Mouse (Mus musculus) kidney, postnatal 0 days (tissue): Measurements from ENCODE around the gene Pla2g7. TPM values are rescaled to one million over a fixed set of nuclear protein-coding genes. Genes with fewer than 3 reads are reported as not detected.

Source experiments
- ATAC-seq: fragments of 200-750 bp; cut with Nextera tagmentation; replicated peaks from 2 replicates; pipeline ENCODE4 v1.8.0; 2017; ENCODE audit warnings: low read depth, moderate number of reproducible peaks, moderate TSS enrichment, moderate library complexity; ENCODE audit not compliant: low FRiP score
- DNase-seq: peaks from one replicate; pipeline ENCODE4 v3.0.0-alpha.2; 2016; ENCODE audit warnings: low spot score
- H3K27ac ChIP-seq: fragments of 300-500 bp; sonication (generic); 2 replicates; pipeline ENCODE4 v1.5.1; 2014; ENCODE audit warnings: mild to moderate bottlenecking
- H3K27me3 ChIP-seq: fragments of 300-500 bp; sonication (generic); 2 replicates; pipeline ENCODE4 v1.6.1; 2014; ENCODE audit warnings: low read length, mixed read lengths; ENCODE audit not compliant: insufficient read depth
- H3K36me3 ChIP-seq: fragments of 300-500 bp; sonication (generic); 2 replicates; pipeline ENCODE4 v1.6.1; 2014; ENCODE audit warnings: low read length, mixed read lengths; ENCODE audit not compliant: insufficient read depth
- H3K4me1 ChIP-seq: fragments of 300-500 bp; sonication (generic); replicated peaks from 2 replicates; pipeline ENCODE4 v1.6.1; 2014; ENCODE audit warnings: antibody characterized with exemption, low read length, mixed read lengths; ENCODE audit not compliant: insufficient read depth
- H3K4me2 ChIP-seq: fragments of 300-500 bp; sonication (generic); 2 replicates; pipeline ENCODE4 v1.6.1; 2014; ENCODE audit warnings: mild to moderate bottlenecking, low read length, moderate library complexity, mixed read lengths
- H3K4me3 ChIP-seq: fragments of 300-500 bp; sonication (generic); replicated peaks from 2 replicates; pipeline ENCODE4 v1.5.1; 2014; ENCODE audit warnings: low read depth, low read length
- H3K9ac ChIP-seq: fragments of 300-500 bp; sonication (generic); 2 replicates; pipeline ENCODE4 v1.6.1; 2014; ENCODE audit warnings: low read depth, low read length
- H3K9me3 ChIP-seq: fragments of 300-500 bp; sonication (generic); replicated peaks from 2 replicates; pipeline ENCODE4 v1.6.1; 2016; ENCODE audit warnings: low read length, inconsistent platforms, mixed read lengths
- CTCF ChIP-seq: IDR thresholded peaks from 2 replicates; pipeline ENCODE4 v1.5.1; 2016; ENCODE audit warnings: antibody characterized with exemption, low read depth, mild to moderate bottlenecking, moderate library complexity
- WGBS: fragments of 180-500 bp; shearing (Covaris S2); extraction: QIAGEN DNeasy Blood & Tissue Kit; methylation state at CpG from one replicate; pipeline ENCODE4 v1.1.7; 2014; 5-methylcytosine and 5-hydroxymethylcytosine counted together
- polyA plus RNA-seq: library from polyadenylated mRNA; unstranded; fragments of >200 nt; fragmentation: Nextera tagmentation; extraction: Ambion mirVana; gene quantifications from 2 replicates; pipeline ENCODE4 v1.2.1, GENCODE M21; 2015

The Pla2g7 gene
- polyA plus RNA-seq, result 80.3 and 88.8 TPM in 2 replicates

- Histone ChIP-seq H3K27ac (peak within 1 kb of the TSS; percentile 63), H3K9me3 (no peaks in the 10 kb centered on the region), H3K4me2 (peak within 1 kb of the TSS; percentile 87), H3K4me3 (peak within 1 kb of the TSS; percentile 47), H3K36me3 (no peaks in the 10 kb centered on the region), H3K4me1 (peaks cover 5% of the 10 kb centered on the region; the same call in 1 of the 2 replicates), H3K27me3 (no peaks in the 10 kb centered on the region), H3K9ac (peak within 1 kb of the TSS; percentile 57)
- TF ChIP-seq CTCF, result no peak
- WGBS, result under 1% methylated on average over 34 of the region's 34 CpGs
- peak; percentile 95 for ATAC-seq
- peak; percentile 93 for DNase-seq
These were observed at the start of gene Pla2g7 for GRCm38 (mm10) chr17:43567992-43568888. Gene Pla2g7, plus strand, starts transcription at chr17:43568098.

- Histone ChIP-seq H3K27ac (no peak overlapping the region), H3K4me2 (no peak overlapping the region), H3K9me3 (no peaks in the 10 kb centered on the region), H3K4me3 (no peak overlapping the region), H3K9ac (no peak overlapping the region), H3K4me1 (no peaks in the 10 kb centered on the region), H3K27me3 (no peaks in the 10 kb centered on the region), H3K36me3 (no peaks in the 10 kb centered on the region)
- ATAC-seq, result peak; percentile 71
- peak; percentile 96 for DNase-seq
- peak; percentile 90 for TF ChIP-seq CTCF
- WGBS, result 24% methylated on average over 18 of the region's 18 CpGs
These were observed 49.1 kb upstream of the Pla2g7 start for GRCm38 (mm10) chr17:43518644-43519409.

- no peaks in the 10 kb centered on the region for H3K36me3 ChIP-seq
- no peaks in the 10 kb centered on the region for H3K27me3 ChIP-seq
- no peak overlapping the region for H3K9ac ChIP-seq
- no peaks in the 10 kb centered on the region for H3K9me3 ChIP-seq
- WGBS, result 74% methylated on average over 3 of the region's 3 CpGs
- TF ChIP-seq CTCF, result no peak
- no peak overlapping the region for H3K27ac ChIP-seq
- no peak overlapping the region for H3K4me2 ChIP-seq
- ATAC-seq, result no peak
- H3K4me1 ChIP-seq, result no peaks in the 10 kb centered on the region
- H3K4me3 ChIP-seq, result no peak overlapping the region
- DNase-seq, result peak; percentile 67
These were observed 47.7 kb upstream of the Pla2g7 start for GRCm38 (mm10) chr17:43520166-43520565.

GRCm38 (mm10) chr17:43530507-43530906 lies 37.4 kb upstream of the Pla2g7 start:
- H3K9ac ChIP-seq, result no peak overlapping the region
- no peak overlapping the region for H3K4me2 ChIP-seq
- no peaks in the 10 kb centered on the region for H3K36me3 ChIP-seq
- no peak overlapping the region for H3K27ac ChIP-seq
- H3K27me3 ChIP-seq, result no peaks in the 10 kb centered on the region
- DNase-seq, result no peak
- no peak for TF ChIP-seq CTCF
- H3K4me3 ChIP-seq, result no peak overlapping the region
- WGBS, result 89% methylated on average over 2 of the region's 2 CpGs
- 0 out of 2 replicates have a peak, but pooled peaks cover 5% of the 10 kb centered on the region for H3K4me1 ChIP-seq
- ATAC-seq, result no peak
- no peaks in the 10 kb centered on the region for H3K9me3 ChIP-seq

GRCm38 (mm10) chr17:43531192-43531591 lies 36.7 kb upstream of the Pla2g7 start:
- Histone ChIP-seq H3K9ac (no peak overlapping the region), H3K4me1 (0 out of 2 replicates have a peak, but pooled peaks cover 5% of the 10 kb centered on the region), H3K36me3 (no peaks in the 10 kb centered on the region), H3K9me3 (no peaks in the 10 kb centered on the region), H3K4me2 (no peak overlapping the region), H3K27me3 (no peaks in the 10 kb centered on the region), H3K27ac (no peak overlapping the region), H3K4me3 (no peak overlapping the region)
- WGBS, result 92% methylated on average over 4 of the region's 4 CpGs
- ATAC-seq, result no peak
- DNase-seq, result no peak
- no peak for TF ChIP-seq CTCF
